Mouse (Mus musculus) kidney, adult 2 months (tissue): Measurements from ENCODE around the gene Erbb2. TPM values are rescaled to one million over a fixed set of nuclear protein-coding genes. Genes with fewer than 3 reads are reported as not detected.

Experiments used
- DNase-seq: peaks from one replicate; pipeline ENCODE4 v3.0.0; 2021
- H3K27ac ChIP-seq: fragments of 200-500 bp; 2 replicates; pipeline ENCODE4 v1.5.1; 2012; ENCODE audit warnings: low read depth, low read length, control low read depth, inconsistent platforms; ENCODE audit not compliant: insufficient read depth
- H3K27me3 ChIP-seq: fragments of 200-500 bp; replicated peaks from 2 replicates; pipeline ENCODE4 v1.6.1; 2012; ENCODE audit warnings: mild to moderate bottlenecking, moderate library complexity, low read length, inconsistent platforms; ENCODE audit not compliant: control insufficient read depth, insufficient read depth
- H3K36me3 ChIP-seq: fragments of 200-500 bp; 2 replicates; pipeline ENCODE4 v1.6.1; 2012; ENCODE audit warnings: mild to moderate bottlenecking, moderate library complexity, low read length, inconsistent platforms; ENCODE audit not compliant: control insufficient read depth, insufficient read depth
- H3K4me1 ChIP-seq: fragments of 200-500 bp; 2 replicates; pipeline ENCODE4 v1.6.1; 2011; ENCODE audit warnings: low read length; ENCODE audit not compliant: control insufficient read depth, insufficient read depth
- H3K4me3 ChIP-seq: fragments of 200-500 bp; 2 replicates; pipeline ENCODE4 v1.5.1; 2011; ENCODE audit warnings: mild to moderate bottlenecking, low read depth, low read length, control low read depth; ENCODE audit not compliant: insufficient read depth
- CTCF ChIP-seq: fragments of 200-500 bp; conservative IDR thresholded peaks from 2 replicates; pipeline ENCODE4 v1.5.1; 2011; ENCODE audit warnings: low read depth, mild to moderate bottlenecking, control low read depth, low read length, moderate library complexity, mixed read lengths; ENCODE audit not compliant: insufficient read depth, insufficient read length
- POLR2A ChIP-seq: fragments of 200-500 bp; IDR thresholded peaks from one replicate; pipeline ENCODE4 v1.6.1; 2011; ENCODE audit warnings: low read depth, low read length, control low read depth
- WGBS: fragments of 180-500 bp; shearing (Covaris S2); methylation state at CpG from one replicate; pipeline ENCODE4 v1.1.7; 2018; 5-methylcytosine and 5-hydroxymethylcytosine counted together
- polyA plus RNA-seq: library from polyadenylated mRNA; depleted of rRNA; stranded (reverse); fragments of >200 nt; gene quantifications from 2 replicates; pipeline ENCODE4 v1.2.3, GENCODE M21; 2012

The Erbb2 gene
- polyA plus RNA-seq, 1 experiment: 44.8 TPM

DNA sequence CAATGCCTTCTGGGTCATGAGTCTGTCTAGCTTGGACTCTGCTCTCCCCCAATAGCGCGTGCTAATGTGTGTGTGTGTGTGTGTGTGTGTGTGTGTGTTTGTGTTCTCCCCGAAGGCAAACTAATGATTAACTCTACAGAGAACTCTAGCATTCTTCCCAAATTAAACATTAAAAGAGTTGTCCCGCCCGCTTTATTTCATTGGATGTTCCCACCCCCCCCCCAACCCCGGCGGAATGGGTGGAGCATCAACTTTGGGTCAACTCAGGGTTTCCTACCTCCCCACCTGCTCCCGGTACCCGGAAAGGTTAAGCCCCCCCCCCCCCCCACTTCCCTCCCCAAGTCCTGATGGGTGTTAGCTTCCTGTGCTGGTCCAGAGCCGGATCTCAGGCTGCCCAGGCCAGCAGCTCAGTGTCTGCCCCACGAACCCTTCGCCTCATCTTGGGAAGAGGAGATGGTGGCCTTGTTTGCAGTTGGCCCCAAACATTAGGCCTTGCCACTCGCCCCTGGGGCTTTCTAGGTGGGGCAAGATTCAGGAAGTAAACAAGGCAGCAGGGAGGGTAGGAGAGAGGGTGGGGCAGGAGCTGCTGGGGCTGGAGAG, 36.0 kb downstream of the Erbb2 start:
- Histone ChIP-seq H3K27me3 (no peaks in the 10 kb centered on the region), H3K4me1 (peaks cover 26% of the 10 kb centered on the region), H3K27ac (peak overlapping the region; percentile 98), H3K36me3 (peaks cover 11% of the 10 kb centered on the region), H3K4me3 (peak overlapping the region; percentile 89)
- TF ChIP-seq POLR2A: no peak
- DNase-seq: peak; percentile 93
- whole genome bisulfite sequencing: 14% methylated on average over 13 of the region's 13 CpGs

DNA sequence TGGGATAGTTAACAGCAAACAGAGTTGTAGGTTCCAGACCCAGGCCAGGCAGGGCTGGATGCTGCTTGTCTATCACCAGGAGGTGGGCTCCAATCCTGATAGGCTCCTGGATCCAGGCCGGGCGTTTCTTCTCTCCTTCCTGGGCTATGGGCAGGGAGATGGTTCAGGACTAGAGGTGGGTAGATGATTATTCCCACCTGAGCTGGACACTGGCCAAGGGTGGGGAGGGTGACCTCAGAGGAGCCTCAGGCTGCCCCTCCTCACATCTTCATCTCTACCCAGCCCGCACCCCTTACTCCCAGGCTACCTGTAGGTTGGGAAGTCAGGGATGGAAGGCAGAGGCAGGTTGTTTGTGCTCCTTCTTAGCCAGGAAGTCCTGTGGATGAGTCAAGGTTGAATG, 37.1 kb downstream of the Erbb2 start:
- peak; percentile 33 for DNase-seq
- Histone ChIP-seq H3K4me1 (peaks cover 26% of the 10 kb centered on the region), H3K36me3 (peaks cover 14% of the 10 kb centered on the region), H3K27me3 (no peaks in the 10 kb centered on the region), H3K27ac (peak overlapping the region; percentile 84), H3K4me3 (peak overlapping the region; percentile 66)
- TF ChIP-seq CTCF (no peak), POLR2A (no peak)
- WGBS: 29% methylated on average over 3 of the region's 3 CpGs

DNA sequence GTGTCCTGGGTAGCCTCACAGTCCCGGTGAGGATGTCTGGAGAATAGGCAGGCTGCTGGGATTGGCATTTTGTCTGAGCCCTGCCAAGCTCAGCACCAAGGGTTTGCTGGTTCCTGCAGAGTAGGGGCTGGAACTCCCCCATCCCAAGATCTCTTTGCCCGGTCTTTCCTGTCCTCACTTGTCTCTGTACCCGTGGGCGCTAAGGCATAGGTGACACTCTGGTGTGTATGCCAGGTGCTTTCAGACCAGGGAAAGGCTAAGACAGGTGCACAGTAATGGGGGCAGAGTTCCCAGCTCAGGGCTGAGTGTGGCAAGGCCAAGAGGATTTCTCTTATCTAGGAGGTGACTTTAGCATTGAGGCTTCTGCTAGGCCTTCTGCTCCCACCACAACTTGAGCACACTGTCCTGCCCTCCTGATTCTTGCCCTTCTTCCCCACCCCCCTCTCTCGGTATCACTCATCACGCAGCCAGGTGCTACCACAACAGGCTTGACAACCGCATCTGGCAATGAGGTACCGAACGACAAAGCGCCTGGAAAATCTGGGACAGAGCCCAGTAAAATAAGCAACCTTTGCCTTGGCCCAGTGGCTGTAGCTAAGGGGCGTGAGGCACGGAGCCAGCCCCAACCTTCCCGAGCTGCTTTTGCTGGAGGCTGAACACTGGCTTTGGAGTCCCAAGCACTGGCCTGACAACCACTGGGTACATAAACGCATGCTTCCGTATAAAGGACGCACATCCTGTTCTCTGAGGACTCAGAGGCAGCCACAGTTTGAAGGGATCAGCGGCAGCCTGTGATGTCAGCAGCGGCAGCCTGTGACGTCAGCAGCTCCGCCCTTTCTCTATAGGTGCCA, 37.9 kb downstream of the Erbb2 start:
- DNase-seq: peak; percentile 90
- Histone ChIP-seq H3K36me3 (peaks cover 19% of the 10 kb centered on the region), H3K27me3 (no peaks in the 10 kb centered on the region), H3K4me1 (peaks cover 26% of the 10 kb centered on the region), H3K4me3 (peak overlapping the region; percentile 66; the same call in 1 of the 2 replicates), H3K27ac (peak overlapping the region; percentile 84)
- TF ChIP-seq POLR2A (no peak), CTCF (no peak)
- 41% methylated on average over 20 of the region's 20 CpGs for WGBS

- no peak overlapping the region for H3K27ac ChIP-seq
Observed at GRCm38 (mm10) chr11:98455484-98455883, 43.2 kb downstream of the Erbb2 start.

DNA sequence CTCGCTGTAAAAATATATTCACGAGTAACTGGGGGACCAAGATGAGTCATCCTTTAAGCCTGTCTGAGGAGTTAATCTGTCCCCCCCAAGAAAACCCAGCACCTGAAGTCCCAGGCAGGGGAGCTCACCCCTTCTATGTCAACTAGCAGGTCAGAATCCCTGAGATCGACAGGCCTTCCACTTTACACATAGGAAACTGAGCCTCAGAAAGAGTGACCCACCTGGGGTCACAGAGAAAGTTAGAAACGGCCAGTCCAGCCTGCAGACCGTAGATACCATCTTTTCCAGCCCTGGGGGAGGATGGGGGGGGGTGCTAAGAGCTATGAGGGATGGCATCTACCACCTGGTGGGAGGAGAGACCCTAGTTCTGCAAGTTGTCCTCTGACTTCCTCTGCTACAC, 44.3 kb downstream of the Erbb2 start:
- no peak overlapping the region for H3K4me3 ChIP-seq
- DNase-seq: peak; percentile 19
- no peak overlapping the region for H3K27ac ChIP-seq
- H3K4me1 ChIP-seq: 0 out of 2 replicates have a peak, but pooled peaks cover 8% of the 10 kb centered on the region
- no peaks in the 10 kb centered on the region for H3K27me3 ChIP-seq
- H3K36me3 ChIP-seq: peaks cover 19% of the 10 kb centered on the region
- WGBS: 56% methylated on average over 5 of the region's 5 CpGs
- no peak for TF ChIP-seq CTCF
- TF ChIP-seq POLR2A: no peak

More at GRCm38 (mm10) chr11:98455484-98455883, 43.2 kb downstream of the Erbb2 start:
- H3K4me3 ChIP-seq: no peak overlapping the region
- DNase-seq: peak; percentile 30
- 82% methylated on average over 4 of the region's 4 CpGs for WGBS
- peak; percentile 46 for TF ChIP-seq CTCF
- no peak for TF ChIP-seq POLR2A
- peaks cover 12% of the 10 kb centered on the region; the same call in 1 of the 2 replicates for H3K4me1 ChIP-seq
- H3K27me3 ChIP-seq: no peaks in the 10 kb centered on the region
- peaks cover 22% of the 10 kb centered on the region for H3K36me3 ChIP-seq

GRCm38 (mm10) chr11:98456945-98457344, 44.7 kb downstream of the Erbb2 start:
- 0 out of 2 replicates have a peak, but pooled peaks cover 8% of the 10 kb centered on the region for H3K4me1 ChIP-seq
- peaks cover 16% of the 10 kb centered on the region for H3K36me3 ChIP-seq
- H3K27ac ChIP-seq: peak overlapping the region; percentile 62; the same call in 1 of the 2 replicates
- H3K4me3 ChIP-seq: peak overlapping the region; percentile 60
- WGBS: 20% methylated on average over 9 of the region's 9 CpGs
- no peaks in the 10 kb centered on the region for H3K27me3 ChIP-seq
- DNase-seq: no peak
- TF ChIP-seq CTCF (0 out of 2 replicates have a peak, but pooled peaks have one; percentile 1), POLR2A (no peak)
